Mouse (Mus musculus): ENCODE measurements around the gene Nadsyn1.
A peak's percentile ranks its signal among the peaks of the same experiment; 100 is the strongest.

The Nadsyn1 gene

DNA sequence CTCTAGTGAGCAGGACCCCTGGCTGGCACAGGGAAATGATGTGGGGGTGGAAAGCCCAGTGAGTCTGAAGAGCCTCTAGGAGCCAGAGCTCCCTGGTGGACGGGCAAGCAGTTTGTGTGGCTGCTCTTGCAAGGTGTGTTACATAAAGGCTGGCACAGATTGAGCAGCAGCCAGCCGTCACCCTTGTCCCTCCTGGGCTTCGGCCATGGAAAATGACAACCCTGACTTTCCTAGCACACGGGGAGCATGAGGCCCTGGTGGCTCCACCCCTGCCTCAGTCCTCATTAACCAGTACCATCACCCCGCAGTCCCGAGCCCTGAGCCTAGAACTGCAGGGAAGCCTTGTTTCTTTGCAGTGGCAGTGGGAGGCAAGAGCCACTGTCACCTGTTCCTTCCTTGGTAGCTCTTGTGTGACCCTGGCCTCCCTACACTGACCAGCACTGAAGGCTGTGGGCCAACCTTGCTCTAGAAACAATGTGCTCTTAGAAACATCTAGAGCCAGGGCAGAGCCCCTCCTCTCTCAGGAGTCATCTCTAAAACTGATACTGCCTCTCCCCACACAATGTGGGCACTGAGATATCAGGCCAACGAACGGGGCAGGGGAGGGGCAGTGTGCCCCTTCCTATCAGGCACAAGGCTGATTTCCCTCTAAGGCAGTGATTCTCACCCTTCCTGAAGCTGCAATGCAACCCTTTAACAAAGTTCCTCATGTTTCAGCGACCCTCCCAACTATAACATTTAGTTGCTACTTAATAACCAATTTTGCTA lies 67.1 kb downstream of the Nadsyn1 start:
- DNase-seq (ENCODE audit: extremely low spot score, low spot score) = no peak

DNA sequence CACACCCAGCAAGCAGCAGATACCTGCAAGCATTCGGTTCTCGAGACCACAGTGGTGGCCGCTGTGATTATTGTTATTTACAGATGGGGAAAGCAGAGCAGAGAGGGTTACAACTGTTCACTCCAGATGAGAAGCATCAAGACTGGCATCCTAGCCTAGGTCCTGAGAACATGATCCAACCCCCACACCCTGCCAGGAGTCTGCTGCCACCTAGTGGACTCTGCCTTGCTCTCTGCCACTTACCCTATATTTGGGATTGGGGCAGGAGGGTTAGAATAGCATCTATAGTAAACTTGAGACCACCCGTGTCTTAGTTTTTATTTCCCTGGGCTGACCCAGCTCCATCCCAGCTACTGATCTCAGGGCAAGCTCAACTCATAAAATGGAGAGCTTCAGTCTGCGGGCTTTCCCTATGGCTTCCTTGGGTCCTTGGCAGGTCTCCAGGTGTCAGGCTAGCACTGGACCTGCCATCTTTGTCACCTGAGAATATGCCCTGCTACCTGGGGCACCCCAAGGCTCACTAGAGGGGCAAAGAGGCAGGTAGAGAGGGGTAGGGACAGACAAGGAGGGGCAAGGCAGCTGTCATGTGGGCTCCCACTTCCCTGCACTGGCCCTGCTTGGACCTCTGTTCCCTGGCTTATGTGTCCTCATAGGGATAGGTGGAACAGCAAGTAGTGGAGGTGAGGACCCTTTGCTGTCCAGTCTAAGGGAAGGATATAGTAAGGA lies 68.5 kb downstream of the Nadsyn1 start:
- peak; percentile 55 for DNase-seq (ENCODE audit: extremely low spot score, low spot score)

- no peak for DNase-seq (ENCODE audit: extremely low spot score, low spot score)
Measured at GRCm38 (mm10) chr7:143752606-143753005, 70.0 kb downstream of the Nadsyn1 start.

DNA sequence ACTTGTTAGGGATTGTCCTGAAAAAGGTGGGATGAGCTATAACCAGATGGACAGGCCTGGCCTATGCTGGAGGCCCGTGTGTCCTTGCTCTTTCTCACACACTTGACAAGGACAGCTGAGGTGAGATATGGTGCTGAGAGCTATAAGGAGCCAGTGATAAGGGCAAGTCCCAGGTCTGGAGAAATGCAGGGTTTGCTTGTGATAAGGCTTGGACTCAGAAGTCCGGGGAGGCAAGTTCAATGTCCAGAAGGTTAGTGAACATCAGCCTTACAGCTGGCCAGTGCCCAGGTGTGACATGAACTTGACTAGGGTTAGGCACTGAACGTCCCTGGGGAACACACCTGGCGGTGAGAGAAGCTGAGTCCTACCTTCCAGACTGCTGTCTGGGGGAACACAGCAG lies 70.6 kb downstream of the Nadsyn1 start:
- no peak for DNase-seq (ENCODE audit: extremely low spot score, low spot score)

DNA sequence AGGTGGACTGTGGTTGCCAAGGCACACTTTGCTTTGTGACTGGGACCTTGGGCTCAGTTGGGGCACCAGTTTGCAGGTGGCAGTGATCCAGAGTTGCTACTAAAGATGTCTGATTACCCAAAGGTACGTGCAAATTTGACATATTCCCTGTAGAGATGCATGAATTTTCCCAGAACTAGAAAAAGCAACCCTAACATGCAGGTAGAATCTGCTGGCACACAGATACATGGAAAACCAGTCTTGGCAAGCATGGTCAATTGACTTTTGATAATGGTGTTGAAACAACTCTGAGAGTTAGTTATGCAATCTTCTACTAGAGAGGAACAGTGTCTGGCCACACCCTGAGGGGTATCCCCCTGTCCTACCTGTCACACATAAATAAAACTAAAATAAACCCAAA lies 71.3 kb downstream of the Nadsyn1 start:
- no peak for DNase-seq (ENCODE audit: extremely low spot score, low spot score)

GRCm38 (mm10) chr7:143749045-143749444 lies 73.6 kb downstream of the Nadsyn1 start:
- no peak for DNase-seq (ENCODE audit: extremely low spot score, low spot score)

GRCm38 (mm10) chr7:143748041-143748868 lies 74.4 kb downstream of the Nadsyn1 start:
- peak; percentile 92 for DNase-seq (ENCODE audit: extremely low spot score, low spot score)

Measured in neural tube, embryonic 10.5 days (tissue).